Mouse (Mus musculus): ENCODE results near the gene Tma7. TPM values are rescaled to one million over a fixed set of nuclear protein-coding genes. Genes with fewer than 3 reads are reported as not detected.

Tma7 gene
- total and polyA plus RNA-seq, 3 experiments, result 255 to 529 (median 336) TPM

- Histone ChIP-seq H3K27me3 (replicated peaks) (peaks cover 35% of the 10 kb centered on the region), H3K9ac (ENCODE audit: insufficient read depth, low read depth) (no peak overlapping the region), H3K4me2 (ENCODE audit: insufficient read depth, low read depth, poor library complexity, severe bottlenecking) (no peak overlapping the region), H3K4me1 (ENCODE audit: control insufficient read depth in 1 of 2, insufficient read depth in 2 of 2) (peaks cover 7 to 9% of the 10 kb centered on the region in 2 experiments; a peak in 3 of 4 replicates), H3K36me3 (replicated peaks in 1 of 2; ENCODE audit: control insufficient read depth in 1 of 2, insufficient read depth in 1 of 2, low read length in 1 of 2) (no peaks in the 10 kb centered on the region), H3K9me3 (replicated peaks; ENCODE audit: low read length) (no peaks in the 10 kb centered on the region), H3K27ac (ENCODE audit: insufficient read depth, low read depth) (no peak overlapping the region), H3K4me3 (replicated peaks in 1 of 3; ENCODE audit: low read depth in 2 of 3, low read length in 2 of 3, poor library complexity in 1 of 3) (no peak overlapping the region), H3K79me2 (replicated peaks; ENCODE audit: control insufficient read depth, extremely low read depth, insufficient read depth, poor library complexity, severe bottlenecking) (no peaks in the 10 kb centered on the region)
- no peak for DNase-seq (ENCODE audit: extremely low read depth)
- no peak for TF ChIP-seq HCFC1 (IDR thresholded peaks at IDR 0.05; ENCODE audit: low read depth, low read length)
- no peak for TF ChIP-seq RCOR1 (conservative IDR thresholded peaks at IDR 0.05; ENCODE audit: low read depth, low read length)
- in situ Hi-C loops (cut with MboI; ENCODE audit: low pct_ligation_motif_present, low pct_unique_long_range_greater_than_20kb, low sequenced_read_pairs), result loop anchor here (5.0 kb wide), 2 partner anchors 37 to 117 kb away; partner anchors contain the start of genes Ccdc51 and Tma7
- dilution Hi-C loops (cut with MboI; ENCODE audit: extremely low pct_ligation_motif_present, extremely low pct_unique_long_range_greater_than_20kb, low sequenced_read_pairs), result no loop called here
These were observed 37.2 kb upstream of the Tma7 start for GRCm38 (mm10) chr9:109119571-109119970.

GRCm38 (mm10) chr9:109118106-109118505 is 35.7 kb upstream of the Tma7 start:
- Histone ChIP-seq H3K9ac (ENCODE audit: insufficient read depth, low read depth) (no peak overlapping the region), H3K79me2 (replicated peaks; ENCODE audit: control insufficient read depth, extremely low read depth, insufficient read depth, poor library complexity, severe bottlenecking) (no peaks in the 10 kb centered on the region), H3K4me1 (ENCODE audit: control insufficient read depth in 1 of 2, insufficient read depth in 2 of 2) (peaks cover 5 to 9% of the 10 kb centered on the region in 2 experiments; a peak in 3 of 4 replicates), H3K4me2 (ENCODE audit: insufficient read depth, low read depth, poor library complexity, severe bottlenecking) (no peak overlapping the region), H3K36me3 (replicated peaks in 1 of 2; ENCODE audit: control insufficient read depth in 1 of 2, insufficient read depth in 1 of 2, low read length in 1 of 2) (no peaks in the 10 kb centered on the region), H3K27ac (ENCODE audit: insufficient read depth, low read depth) (no peak overlapping the region), H3K4me3 (replicated peaks in 1 of 3; ENCODE audit: low read depth in 2 of 3, low read length in 2 of 3, poor library complexity in 1 of 3) (no peak overlapping the region), H3K27me3 (replicated peaks) (peaks cover 37% of the 10 kb centered on the region), H3K9me3 (replicated peaks; ENCODE audit: low read length) (no peaks in the 10 kb centered on the region)
- dilution Hi-C loops (cut with MboI; ENCODE audit: extremely low pct_ligation_motif_present, extremely low pct_unique_long_range_greater_than_20kb, low sequenced_read_pairs) (no loop called here), in situ Hi-C loops (cut with MboI; ENCODE audit: low pct_ligation_motif_present, low pct_unique_long_range_greater_than_20kb, low sequenced_read_pairs) (loop anchor here (5.0 kb wide), 2 partner anchors 36 to 116 kb away; partner anchors contain the start of genes Ccdc51 and Tma7)
- DNase-seq (ENCODE audit: extremely low read depth), result peak; percentile 10
- TF ChIP-seq RCOR1 (conservative IDR thresholded peaks at IDR 0.05; ENCODE audit: low read depth, low read length) (no peak), NRF1 (IDR thresholded peaks at IDR 0.05; ENCODE audit: low read depth, low read length) (no peak), ZMIZ1 (IDR thresholded peaks at IDR 0.05; ENCODE audit: low read depth, low read length) (no peak)

- dilution Hi-C loops (cut with MboI; ENCODE audit: extremely low pct_ligation_motif_present, extremely low pct_unique_long_range_greater_than_20kb, low sequenced_read_pairs) (no loop called here), in situ Hi-C loops (cut with MboI; ENCODE audit: low pct_ligation_motif_present, low pct_unique_long_range_greater_than_20kb, low sequenced_read_pairs) (loop anchor here (5.0 kb wide), 2 partner anchors 34 to 114 kb away; partner anchors contain the start of genes Ccdc51 and Tma7)
- H3K79me2 ChIP-seq (replicated peaks; ENCODE audit: control insufficient read depth, extremely low read depth, insufficient read depth, poor library complexity, severe bottlenecking), result no peaks in the 10 kb centered on the region
- no peak overlapping the region for H3K4me2 ChIP-seq (ENCODE audit: insufficient read depth, low read depth, poor library complexity, severe bottlenecking)
- H3K4me1 ChIP-seq (ENCODE audit: control insufficient read depth in 1 of 2, insufficient read depth in 2 of 2), result peaks cover 5 to 9% of the 10 kb centered on the region in 2 experiments; a peak in 3 of 4 replicates
- TF ChIP-seq TBP (conservative IDR thresholded peaks at IDR 0.05; ENCODE audit: low read depth, low read length) (no peak), GABPA (IDR thresholded peaks at IDR 0.05; ENCODE audit: insufficient replicate concordance, low read depth, low read length) (no peak), ZNF384 (IDR thresholded peaks at IDR 0.05; ENCODE audit: low read depth, low read length) (no peak), CHD2 (IDR thresholded peaks at IDR 0.05; ENCODE audit: low read length) (no peak), ETS1 (conservative IDR thresholded peaks at IDR 0.05; ENCODE audit: low read depth, low read length) (no peak), SMC3 (IDR thresholded peaks at IDR 0.05; ENCODE audit: low read depth, low read length) (no peak)
- peaks cover 55% of the 10 kb centered on the region for H3K27me3 ChIP-seq (replicated peaks)
- H3K27ac ChIP-seq (ENCODE audit: insufficient read depth, low read depth), result no peak overlapping the region
- no peak for DNase-seq (ENCODE audit: extremely low read depth)
- no peak overlapping the region for H3K9ac ChIP-seq (ENCODE audit: insufficient read depth, low read depth)
- H3K4me3 ChIP-seq (replicated peaks in 1 of 3; ENCODE audit: low read depth in 2 of 3, low read length in 2 of 3, poor library complexity in 1 of 3), result no peak overlapping the region
- H3K9me3 ChIP-seq (replicated peaks; ENCODE audit: low read length), result no peaks in the 10 kb centered on the region
- no peaks in the 10 kb centered on the region for H3K36me3 ChIP-seq (replicated peaks in 1 of 2; ENCODE audit: control insufficient read depth in 1 of 2, insufficient read depth in 1 of 2, low read length in 1 of 2)
These were observed 33.8 kb upstream of the Tma7 start for GRCm38 (mm10) chr9:109116205-109116604.

All from CH12.LX (cell line).